Mouse (Mus musculus): ENCODE measurements around the gene Tgm3.

Gene Tgm3

GRCm38 (mm10) chr2:130070396-130070795, 58.2 kb downstream of the Tgm3 start:
- no peak for DNase-seq (ENCODE audit: low spot score in 2 of 2)

Data from natural killer cell, adult 2 months (primary cell).